In genomic region chr9:21426525-21426924, GRCm38 (mm10) we compare ENCODE assay signal across 8 mouse cellular contexts. TPM values are rescaled to one million over a fixed set of nuclear protein-coding genes. Genes with fewer than 3 reads are reported as not detected.
DNase-seq lines count a peak whose midpoint lies in the region; ATAC-seq and TF ChIP-seq lines count a peak whose summit lies in the region.

No protein-coding gene starts in this region.

- DNase-seq in heart, postnatal 4 days = no peak
- DNase-seq in MEL (ENCODE audit: low read depth, low spot score) = peak; percentile 62
- no peak for DNase-seq in liver, postnatal 0 days
- no peak for DNase-seq in left cerebral cortex, postnatal 10 days (ENCODE audit: extremely low spot score in 1 of 2, low spot score in 2 of 2)
- DNase-seq in cerebellum, postnatal 36 days = no peak
- DNase-seq in frontal cortex, postnatal 14 days (ENCODE audit: low spot score in 2 of 2) = no peak

- no peak for ATAC-seq in heart, embryonic 13.5 days (ENCODE audit: extremely low read depth, insufficient number of reproducible peaks, low FRiP score, low TSS enrichment)
- no peak for ATAC-seq in hindbrain, embryonic 12.5 days (ENCODE audit: low FRiP score)
- ATAC-seq in liver, postnatal 0 days = no peak

- TF ChIP-seq RAD21 in MEL (IDR thresholded peaks at IDR 0.05; ENCODE audit: low read depth, low read length) = no peak

- no peaks in the 10 kb centered on the region for H3K9me3 ChIP-seq in heart, embryonic 13.5 days
- H3K9me3 ChIP-seq in MEL (replicated peaks; ENCODE audit: insufficient read depth, low read length) = no peaks in the 10 kb centered on the region
- H3K9me3 ChIP-seq in hindbrain, embryonic 12.5 days (replicated peaks) = no peaks in the 10 kb centered on the region
- no peaks in the 10 kb centered on the region for H3K9me3 ChIP-seq in liver, postnatal 0 days (ENCODE audit: low read length)

- no peak overlapping the region for H3K27ac ChIP-seq in heart, embryonic 13.5 days (replicated peaks)
- H3K27ac ChIP-seq in MEL (ENCODE audit: control insufficient read depth, low read depth, low read length) = no peak overlapping the region
- no peak overlapping the region for H3K27ac ChIP-seq in hindbrain, embryonic 12.5 days
- peak overlapping the region; percentile 94 for H3K27ac ChIP-seq in liver, postnatal 0 days (ENCODE audit: low read depth)

- WGBS in heart, embryonic 13.5 days = 44% methylated on average over 2 of the region's 2 CpGs
- WGBS in hindbrain, embryonic 12.5 days = 72% methylated on average over 2 of the region's 2 CpGs
- WGBS in liver, postnatal 0 days (ENCODE audit: insufficient replicate concordance) = 52% methylated on average over 2 of the region's 2 CpGs

- peak overlapping the region; percentile 83 for H3K4me2 ChIP-seq in heart, embryonic 13.5 days
- peak overlapping the region; percentile 85 for H3K4me2 ChIP-seq in hindbrain, embryonic 12.5 days (replicated peaks)
- peak overlapping the region; percentile 94 for H3K4me2 ChIP-seq in liver, postnatal 0 days (ENCODE audit: low read depth, low read length)

- H3K36me3 ChIP-seq in heart, embryonic 13.5 days = peaks cover 2% of the 10 kb centered on the region
- peaks cover 7 to 38% of the 10 kb centered on the region in 2 experiments for H3K36me3 ChIP-seq in MEL (ENCODE audit: control insufficient read depth in 1 of 2, insufficient read depth in 2 of 2, low read length in 2 of 2)
- peaks cover under 1% of the 10 kb centered on the region for H3K36me3 ChIP-seq in hindbrain, embryonic 12.5 days
- 0 out of 2 replicates have a peak, but pooled peaks cover 7% of the 10 kb centered on the region for H3K36me3 ChIP-seq in liver, postnatal 0 days (replicated peaks; ENCODE audit: insufficient read depth, low read length)

- H3K79me2 ChIP-seq in MEL (ENCODE audit: control insufficient read depth, insufficient read depth, low read length, poor library complexity) = peaks cover 66% of the 10 kb centered on the region

- no peak for TF ChIP-seq EP300 in MEL (IDR thresholded peaks at IDR 0.05; ENCODE audit: low read depth in 1 of 2, low read length in 2 of 2)
- no peak for TF ChIP-seq EP300 in liver, postnatal 0 days (IDR thresholded peaks at IDR 0.05; ENCODE audit: low read depth)

- peak overlapping the region; percentile 86 for H3K4me3 ChIP-seq in heart, embryonic 13.5 days
- peak overlapping the region; percentile 53 to 78 for H3K4me3 ChIP-seq in MEL (ENCODE audit: control insufficient read depth in 1 of 2, insufficient read depth in 1 of 2, low read depth in 2 of 2, low read length in 2 of 2)
- peak overlapping the region; percentile 90; the same call in 1 of the 2 replicates for H3K4me3 ChIP-seq in hindbrain, embryonic 12.5 days
- peak overlapping the region; percentile 96 for H3K4me3 ChIP-seq in liver, postnatal 0 days (ENCODE audit: low read depth, low read length)

- no peaks in the 10 kb centered on the region for H3K27me3 ChIP-seq in heart, embryonic 13.5 days (replicated peaks)
- no peaks in the 10 kb centered on the region for H3K27me3 ChIP-seq in MEL (ENCODE audit: control insufficient read depth in 1 of 2, insufficient read depth in 2 of 2, low read length in 2 of 2)
- no peaks in the 10 kb centered on the region for H3K27me3 ChIP-seq in hindbrain, embryonic 12.5 days
- H3K27me3 ChIP-seq in liver, postnatal 0 days (ENCODE audit: insufficient read depth, low read length) = no peaks in the 10 kb centered on the region

- TF ChIP-seq CTCF in MEL (IDR thresholded peaks at IDR 0.05 in 2 of 3, conservative IDR thresholded peaks at IDR 0.05 in 1 of 3; ENCODE audit: control insufficient read depth in 1 of 3, insufficient read depth in 1 of 3, low read depth in 2 of 3, low read length in 3 of 3, poor library complexity in 1 of 3, severe bottlenecking in 1 of 3) = no peak
- no peak for TF ChIP-seq CTCF in liver, postnatal 0 days (IDR thresholded peaks at IDR 0.05; ENCODE audit: low read depth)

- no peak for TF ChIP-seq POLR2A in MEL (IDR thresholded peaks at IDR 0.05; ENCODE audit: control insufficient read depth in 1 of 2, insufficient read depth in 1 of 2, low read depth in 1 of 2, low read length in 2 of 2, poor library complexity in 1 of 2)

- intact Hi-C loops in left cerebral cortex, postnatal 10 days (cut with DNase I) = loop anchor here (5.0 kb wide), 1 partner anchor 36 kb away; no protein-coding TSS in a partner anchor

- peak overlapping the region; percentile 92; the same call in 1 of the 2 replicates for H3K9ac ChIP-seq in heart, embryonic 13.5 days
- peak overlapping the region; percentile 14 for H3K9ac ChIP-seq in MEL (ENCODE audit: control insufficient read depth, low read depth, low read length, poor library complexity, severe bottlenecking)
- H3K9ac ChIP-seq in hindbrain, embryonic 12.5 days = peak overlapping the region; percentile 90; the same call in 1 of the 2 replicates
- peak overlapping the region; percentile 99 for H3K9ac ChIP-seq in liver, postnatal 0 days (replicated peaks)

- peaks cover 51% of the 10 kb centered on the region for H3K4me1 ChIP-seq in heart, embryonic 13.5 days
- H3K4me1 ChIP-seq in MEL (ENCODE audit: control insufficient read depth in 1 of 2, insufficient read depth in 2 of 2, low read length in 2 of 2) = peaks cover 17 to 36% of the 10 kb centered on the region in 2 experiments
- peaks cover 28% of the 10 kb centered on the region for H3K4me1 ChIP-seq in hindbrain, embryonic 12.5 days
- H3K4me1 ChIP-seq in liver, postnatal 0 days (ENCODE audit: insufficient read depth) = peaks cover 50% of the 10 kb centered on the region

TF ChIP-seq in MEL, 35 proteins besides CTCF, POLR2A, EP300 and RAD21:
- TF ChIP-seq ELF1 (IDR thresholded peaks at IDR 0.05; ENCODE audit: low read depth, low read length) (no peak), MXI1 (IDR thresholded peaks at IDR 0.05; ENCODE audit: low read depth, low read length) (no peak), ETS1 (IDR thresholded peaks at IDR 0.05; ENCODE audit: low read depth, low read length) (no peak), NELFE (IDR thresholded peaks at IDR 0.05; ENCODE audit: low read depth, low read length) (no peak), USF2 (IDR thresholded peaks at IDR 0.05; ENCODE audit: borderline replicate concordance in 1 of 2, insufficient read depth in 1 of 2, low read depth in 1 of 2, low read length in 2 of 2) (no peak), TCF12 (IDR thresholded peaks at IDR 0.05; ENCODE audit: low read depth, low read length) (no peak), ZMIZ1 (IDR thresholded peaks at IDR 0.05; ENCODE audit: low read depth, low read length) (no peak), MYC (IDR thresholded peaks at IDR 0.05; ENCODE audit: low read depth, low read length) (no peak), KAT2A (conservative IDR thresholded peaks at IDR 0.05; ENCODE audit: low read depth, low read length) (no peak), CHD1 (IDR thresholded peaks at IDR 0.05; ENCODE audit: low read depth, low read length) (no peak)

RNA-seq across cellular contexts. Expression of gene Dnm2, which starts 1.8 kb away (rescaled TPM):
- 66.8 and 67.6 TPM in 2 replicates for polyA plus RNA-seq in heart, embryonic 13.5 days (2015; fragmentation: Nextera tagmentation; extraction: Ambion mirVana)
- 10 to 100 TPM; 83.9 to 86.7 TPM for total RNA-seq in heart, postnatal 4 days (2021)
- 110 and 117 TPM in 2 replicates for total RNA-seq in MEL (2012; rRNA removed)
- polyA plus RNA-seq in MEL (2012; ENCODE audit: insufficient read depth in 1 of 2, insufficient read length in 2 of 2, low read depth in 1 of 2, low replicate concordance in 2 of 2, missing spikeins in 1 of 2) = 100 to 1,000 TPM; 237 to 832 TPM
- 81.0 and 83.9 TPM in 2 replicates for polyA plus RNA-seq in hindbrain, embryonic 12.5 days (2016; fragmentation: Nextera tagmentation; extraction: Ambion mirVana)
- 29.5 and 35.2 TPM in 2 replicates for polyA plus RNA-seq in liver, postnatal 0 days (2015; fragmentation: Nextera tagmentation; extraction: Ambion mirVana)
- total RNA-seq in left cerebral cortex, postnatal 10 days (2021) = 10 to 100 TPM; 60.1 to 66.9 TPM

RNA-seq across cellular contexts. Expression of gene Qtrt1, which starts 14.9 kb away (rescaled TPM):
- 27.6 and 28.6 TPM in 2 replicates for polyA plus RNA-seq in heart, embryonic 13.5 days (2015; fragmentation: Nextera tagmentation; extraction: Ambion mirVana)
- total RNA-seq in heart, postnatal 4 days (2021) = 10 to 100 TPM; 11.3 to 13.3 TPM
- 173 and 199 TPM in 2 replicates for total RNA-seq in MEL (2012; rRNA removed)
- polyA plus RNA-seq in MEL (2012; ENCODE audit: insufficient read depth in 1 of 2, insufficient read length in 2 of 2, low read depth in 1 of 2, low replicate concordance in 2 of 2, missing spikeins in 1 of 2) = 100 to 1,000 TPM in 1 of 2 experiments, not detected in 1; 244 TPM
- 42.1 and 47.8 TPM in 2 replicates for polyA plus RNA-seq in hindbrain, embryonic 12.5 days (2016; fragmentation: Nextera tagmentation; extraction: Ambion mirVana)
- 11.3 and 13.7 TPM in 2 replicates for polyA plus RNA-seq in liver, postnatal 0 days (2015; fragmentation: Nextera tagmentation; extraction: Ambion mirVana)
- 10 to 100 TPM; 33.2 to 35.1 TPM for total RNA-seq in left cerebral cortex, postnatal 10 days (2021)

RNA-seq across cellular contexts. Expression of gene Ilf3, which starts 58.9 kb away (rescaled TPM):
- polyA plus RNA-seq in heart, embryonic 13.5 days (2015; fragmentation: Nextera tagmentation; extraction: Ambion mirVana) = 115 and 120 TPM in 2 replicates
- total RNA-seq in heart, postnatal 4 days (2021) = 10 to 100 TPM; 79.5 to 80.1 TPM
- total RNA-seq in MEL (2012; rRNA removed) = 210 and 235 TPM in 2 replicates
- polyA plus RNA-seq in MEL (2012; ENCODE audit: insufficient read depth in 1 of 2, insufficient read length in 2 of 2, low read depth in 1 of 2, low replicate concordance in 2 of 2, missing spikeins in 1 of 2) = 100 to 1,000 TPM in 1 of 2 experiments, 10 to 100 TPM in 1; 67.4 to 519 TPM
- 283 and 294 TPM in 2 replicates for polyA plus RNA-seq in hindbrain, embryonic 12.5 days (2016; fragmentation: Nextera tagmentation; extraction: Ambion mirVana)
- 19.1 and 23.5 TPM in 2 replicates for polyA plus RNA-seq in liver, postnatal 0 days (2015; fragmentation: Nextera tagmentation; extraction: Ambion mirVana)
- total RNA-seq in left cerebral cortex, postnatal 10 days (2021) = 10 to 100 TPM; 88.4 to 89.2 TPM

Comparison
In these comparisons a context has a peak if more than half of its experiments do, and no peak if none do; other contexts are left out.
1. H3K9ac ChIP-seq: peak in every context shown above with its lines; median percentile 99 in liver, postnatal 0 days; 92 in heart, embryonic 13.5 days; 90 in hindbrain, embryonic 12.5 days; 14 in MEL.